Mouse (Mus musculus): ENCODE data around the gene Fibp. TPM values are rescaled to one million over a fixed set of nuclear protein-coding genes. Genes with fewer than 3 reads are reported as not detected.

Fibp gene
- polyA plus RNA-seq, 1 experiment from 2014 or later, result 99.4 TPM

DNA sequence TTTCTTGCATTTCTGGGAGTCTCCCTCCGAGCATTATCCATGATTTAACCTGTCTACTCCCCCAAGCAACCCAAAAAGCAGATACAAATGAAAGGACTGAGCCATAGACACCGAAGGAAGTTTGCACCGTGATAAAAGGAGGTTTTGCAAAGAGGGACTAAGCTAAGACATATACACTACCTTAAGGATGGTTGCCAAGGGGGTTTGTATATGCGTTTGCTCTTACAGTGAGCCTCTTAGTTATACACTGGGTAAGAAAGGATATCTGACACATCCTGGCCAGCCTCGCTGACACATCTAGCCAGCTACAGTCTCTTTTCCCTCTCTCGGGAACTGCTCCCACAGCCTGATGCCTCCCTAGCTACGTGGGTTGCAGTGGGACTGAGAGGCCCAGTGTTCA lies 26.5 kb upstream of the Fibp start:
- peak overlapping the region; percentile 79; the same call in 1 of the 2 replicates for H3K27ac ChIP-seq
- H3K4me3 ChIP-seq (replicated peaks), result peak overlapping the region; percentile 36; the same call in 1 of the 2 replicates
- H3K4me2 ChIP-seq, result peak overlapping the region; percentile 89
- WGBS, result 49% methylated on average over 7 of the region's 7 CpGs
- no peak overlapping the region for H3K9ac ChIP-seq
- H3K4me1 ChIP-seq, result peaks cover 19% of the 10 kb centered on the region
- H3K36me3 ChIP-seq, result no peaks in the 10 kb centered on the region
- H3K27me3 ChIP-seq (replicated peaks), result no peaks in the 10 kb centered on the region
- no peak for ATAC-seq (ENCODE audit: insufficient read depth, low FRiP score, low read depth)
- H3K9me3 ChIP-seq, result no peaks in the 10 kb centered on the region

GRCm38 (mm10) chr19:5444371-5444908 lies 16.0 kb upstream of the Fibp start:
- Histone ChIP-seq H3K36me3 (no peaks in the 10 kb centered on the region), H3K27ac (no peak overlapping the region), H3K27me3 (replicated peaks) (peaks cover 25% of the 10 kb centered on the region; the same call in 1 of the 2 replicates), H3K9ac (no peak overlapping the region), H3K9me3 (no peaks in the 10 kb centered on the region), H3K4me3 (replicated peaks) (no peak overlapping the region), H3K4me1 (peaks cover 14% of the 10 kb centered on the region), H3K4me2 (no peak overlapping the region)
- 53% methylated on average over 9 of the region's 9 CpGs for WGBS
- ATAC-seq (ENCODE audit: insufficient read depth, low FRiP score, low read depth), result no peak

DNA sequence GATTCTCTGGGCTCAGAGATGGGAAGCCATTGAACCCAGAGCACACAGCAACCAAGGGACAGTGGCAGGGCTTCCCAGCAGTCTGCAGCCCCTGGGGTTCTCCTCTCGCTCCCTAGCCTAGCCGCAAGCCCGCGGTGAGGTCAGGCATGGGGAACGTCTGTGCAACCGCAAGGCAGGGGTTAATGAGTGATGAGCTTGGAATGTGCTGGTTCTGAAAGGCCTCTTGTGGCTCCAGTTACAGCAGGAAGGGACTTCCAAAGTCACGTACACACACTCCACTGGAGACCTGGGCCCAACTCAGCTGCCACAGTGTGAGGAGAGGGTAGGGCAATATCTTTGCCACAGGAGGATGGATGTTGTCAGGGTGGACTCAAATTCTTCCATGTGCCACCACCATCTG lies 15.5 kb upstream of the Fibp start:
- no peak for ATAC-seq (ENCODE audit: insufficient read depth, low FRiP score, low read depth)
- Histone ChIP-seq H3K9me3 (no peaks in the 10 kb centered on the region), H3K27ac (no peak overlapping the region), H3K4me2 (no peak overlapping the region), H3K4me1 (peaks cover 14% of the 10 kb centered on the region), H3K9ac (no peak overlapping the region), H3K4me3 (replicated peaks) (no peak overlapping the region), H3K27me3 (replicated peaks) (peaks cover 26% of the 10 kb centered on the region; the same call in 1 of the 2 replicates), H3K36me3 (no peaks in the 10 kb centered on the region)
- 21% methylated on average over 7 of the region's 7 CpGs for WGBS

DNA sequence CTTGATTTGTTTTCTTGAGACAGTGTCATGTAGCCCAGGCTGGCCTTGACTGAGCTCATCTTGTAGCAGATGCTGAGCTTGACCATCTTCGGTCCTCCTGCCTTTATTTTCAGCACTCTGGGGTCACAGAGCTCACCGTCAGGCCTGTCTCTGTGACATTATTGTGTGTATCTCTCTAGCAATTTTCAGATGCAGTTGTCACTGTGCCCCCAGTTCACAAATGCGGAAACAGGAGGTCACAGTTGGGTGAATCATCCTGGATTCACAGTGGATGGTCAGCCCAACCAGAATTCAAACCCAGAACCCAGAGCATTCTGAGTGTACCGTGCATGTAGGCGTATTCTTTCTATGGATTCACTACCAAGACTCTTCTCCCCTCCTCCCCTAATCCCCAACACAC lies 14.7 kb upstream of the Fibp start:
- WGBS, result 91% methylated on average over 5 of the region's 5 CpGs
- Histone ChIP-seq H3K4me3 (replicated peaks) (no peak overlapping the region), H3K36me3 (no peaks in the 10 kb centered on the region), H3K4me1 (peaks cover 14% of the 10 kb centered on the region), H3K9ac (no peak overlapping the region), H3K27me3 (replicated peaks) (peaks cover 26% of the 10 kb centered on the region; the same call in 1 of the 2 replicates), H3K4me2 (no peak overlapping the region), H3K9me3 (no peaks in the 10 kb centered on the region), H3K27ac (no peak overlapping the region)
- ATAC-seq (ENCODE audit: insufficient read depth, low FRiP score, low read depth), result no peak

DNA sequence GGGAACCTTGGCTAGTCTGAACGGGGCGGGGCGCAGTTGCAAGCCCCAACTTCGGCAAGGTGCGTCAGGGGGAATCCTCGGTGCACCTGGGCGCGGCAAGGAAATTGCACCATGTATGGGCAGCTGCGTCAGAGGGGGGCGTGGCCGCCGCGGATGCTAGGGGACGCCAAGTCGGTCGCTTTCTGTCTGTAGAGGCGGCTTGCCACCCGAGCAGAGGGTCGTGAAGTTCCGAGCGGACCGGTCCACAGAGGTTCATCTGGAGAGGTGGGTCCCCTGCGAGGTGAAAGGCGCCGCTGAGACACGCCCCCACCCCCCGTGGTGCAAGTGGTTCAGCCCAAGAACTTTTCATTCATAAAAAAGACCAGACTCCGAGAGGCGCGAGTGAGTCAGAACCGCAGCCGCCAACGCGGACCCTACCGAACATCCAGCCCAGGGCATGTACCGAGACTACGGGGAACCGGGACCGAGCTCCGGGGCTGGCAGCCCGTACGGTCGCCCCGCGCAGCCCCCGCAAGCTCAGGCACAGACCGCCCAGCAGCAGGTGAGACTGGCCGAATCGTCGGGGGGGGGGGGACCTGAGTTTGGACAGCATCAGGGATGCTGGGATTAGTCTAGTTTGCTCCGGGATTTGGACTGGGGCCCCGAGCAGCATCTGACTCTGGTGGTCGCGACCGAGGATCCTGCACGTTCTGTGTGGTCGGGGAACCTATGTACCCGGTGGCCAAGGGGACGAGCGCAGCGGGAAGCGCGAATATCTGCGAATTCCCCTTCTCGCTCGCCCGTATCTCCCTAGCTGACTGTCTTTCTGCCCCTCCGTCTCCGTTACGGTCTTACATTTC lies 12.7 kb upstream of the Fibp start, which contains the start of gene Fosl1:
TSS of gene Fosl1 (plus strand) at position 33 of the 839 bp plus-strand sequence.
- Histone ChIP-seq H3K4me1 (peaks cover 14% of the 10 kb centered on the region), H3K27me3 (replicated peaks) (peaks cover 26% of the 10 kb centered on the region; the same call in 1 of the 2 replicates), H3K4me3 (replicated peaks) (peak within 1 kb of the TSS; percentile 58), H3K9me3 (no peaks in the 10 kb centered on the region), H3K36me3 (no peaks in the 10 kb centered on the region), H3K27ac (no peak within 1 kb of the TSS), H3K9ac (no peak within 1 kb of the TSS; the same call in 1 of the 2 replicates), H3K4me2 (peak within 1 kb of the TSS; percentile 98)
- peak; percentile 44 for ATAC-seq (ENCODE audit: insufficient read depth, low FRiP score, low read depth)
- 1% methylated on average over 70 of the region's 70 CpGs for WGBS

DNA sequence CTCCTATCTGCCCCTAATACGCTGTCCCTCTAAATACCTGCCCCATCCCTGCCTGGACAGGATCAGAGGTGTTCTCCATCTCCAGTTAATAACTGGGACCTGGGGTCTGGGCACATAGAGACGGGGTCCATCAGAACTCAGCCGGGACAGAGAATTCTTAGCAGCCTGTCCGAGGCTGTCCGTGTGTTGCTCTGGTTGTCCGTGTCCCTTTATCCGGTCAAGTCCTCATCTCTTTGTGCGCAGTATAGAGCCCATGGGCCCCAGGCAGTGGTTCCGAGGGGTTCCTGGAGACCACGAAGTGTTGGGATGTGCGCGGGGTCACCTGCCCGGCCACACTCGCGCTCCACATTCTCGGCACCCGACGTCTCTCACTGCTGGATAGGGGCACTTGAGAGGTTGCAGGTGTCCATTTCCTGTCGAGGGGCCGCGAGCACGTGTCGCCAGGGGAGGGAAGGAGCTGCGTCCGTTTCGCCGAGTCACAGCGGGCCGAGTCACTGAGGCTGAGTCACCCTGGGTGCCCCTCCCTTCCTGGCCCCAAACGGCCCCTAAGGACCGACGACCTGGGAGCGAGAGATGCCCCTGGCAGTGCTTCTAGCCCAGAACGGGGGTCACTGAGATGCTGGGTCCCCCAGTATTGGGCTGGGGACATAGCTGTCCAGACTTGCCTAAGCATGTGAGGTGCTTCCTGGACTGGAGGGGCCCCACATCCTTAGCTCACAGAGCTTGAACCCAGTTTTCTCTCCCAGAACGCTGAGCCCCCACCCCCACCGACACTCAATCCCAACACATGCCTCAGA lies 11.9 kb upstream of the Fibp start:
- Histone ChIP-seq H3K9me3 (no peaks in the 10 kb centered on the region), H3K36me3 (no peaks in the 10 kb centered on the region), H3K9ac (no peak overlapping the region; the same call in 1 of the 2 replicates), H3K4me2 (peak overlapping the region; percentile 98), H3K27ac (no peak overlapping the region), H3K27me3 (replicated peaks) (peaks cover 26% of the 10 kb centered on the region; the same call in 1 of the 2 replicates), H3K4me1 (peaks cover 14% of the 10 kb centered on the region), H3K4me3 (replicated peaks) (peak overlapping the region; percentile 58)
- 5% methylated on average over 36 of the region's 36 CpGs for WGBS
- no peak for ATAC-seq (ENCODE audit: insufficient read depth, low FRiP score, low read depth)

DNA sequence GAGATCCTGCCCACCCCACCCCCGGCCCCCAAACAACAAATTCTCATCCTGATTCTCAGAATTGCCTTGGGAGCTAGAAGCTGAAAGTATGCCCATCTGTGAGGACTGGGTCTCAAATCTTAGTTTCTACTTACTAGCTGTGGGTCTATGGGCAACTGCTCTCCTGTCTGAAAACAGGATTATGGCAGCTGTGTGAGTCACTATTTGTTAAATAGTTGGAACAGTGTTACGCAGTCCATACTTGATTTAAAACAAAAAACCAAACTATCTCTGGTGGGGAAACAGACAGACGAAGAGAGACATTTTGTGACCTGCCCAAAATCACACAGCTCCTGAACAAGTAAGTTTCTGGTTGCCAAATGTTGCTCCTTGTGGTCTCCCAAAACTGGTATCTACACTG lies 10.7 kb upstream of the Fibp start:
- Histone ChIP-seq H3K9me3 (no peaks in the 10 kb centered on the region), H3K27ac (no peak overlapping the region), H3K36me3 (no peaks in the 10 kb centered on the region), H3K27me3 (replicated peaks) (peaks cover 26% of the 10 kb centered on the region; the same call in 1 of the 2 replicates), H3K4me1 (peaks cover 14% of the 10 kb centered on the region), H3K4me2 (no peak overlapping the region), H3K4me3 (replicated peaks) (no peak overlapping the region), H3K9ac (no peak overlapping the region)
- no peak for ATAC-seq (ENCODE audit: insufficient read depth, low FRiP score, low read depth)
- 79% methylated on average over 3 of the region's 3 CpGs for WGBS

DNA sequence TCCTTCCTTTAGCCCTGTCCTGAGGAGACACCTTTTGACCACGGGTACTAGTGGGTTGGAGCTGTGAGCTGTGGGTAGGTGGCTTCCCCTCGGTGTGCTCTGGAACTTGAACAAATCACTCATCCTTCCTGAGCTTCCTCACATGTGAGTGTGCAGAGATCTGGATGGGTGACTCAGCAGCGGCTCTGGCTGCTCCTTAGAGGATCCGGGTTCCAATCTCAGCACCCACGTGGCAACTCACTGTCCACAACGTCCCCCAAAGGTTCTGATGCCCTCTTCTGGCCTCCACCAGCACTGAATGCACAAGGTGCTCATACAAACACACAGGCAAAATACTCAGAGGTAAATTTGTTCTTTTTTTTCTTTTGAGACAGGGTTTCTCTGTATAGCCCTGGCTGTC lies 8.6 kb upstream of the Fibp start:
- H3K36me3 ChIP-seq, result no peaks in the 10 kb centered on the region
- H3K4me3 ChIP-seq (replicated peaks), result no peak overlapping the region
- no peak for ATAC-seq (ENCODE audit: insufficient read depth, low FRiP score, low read depth)
- H3K9ac ChIP-seq, result no peak overlapping the region
- peaks cover 22% of the 10 kb centered on the region; the same call in 1 of the 2 replicates for H3K27me3 ChIP-seq (replicated peaks)
- H3K4me2 ChIP-seq, result no peak overlapping the region
- peaks cover 28% of the 10 kb centered on the region for H3K4me1 ChIP-seq
- WGBS, result 73% methylated on average over 6 of the region's 6 CpGs
- no peaks in the 10 kb centered on the region for H3K9me3 ChIP-seq
- no peak overlapping the region for H3K27ac ChIP-seq

DNA sequence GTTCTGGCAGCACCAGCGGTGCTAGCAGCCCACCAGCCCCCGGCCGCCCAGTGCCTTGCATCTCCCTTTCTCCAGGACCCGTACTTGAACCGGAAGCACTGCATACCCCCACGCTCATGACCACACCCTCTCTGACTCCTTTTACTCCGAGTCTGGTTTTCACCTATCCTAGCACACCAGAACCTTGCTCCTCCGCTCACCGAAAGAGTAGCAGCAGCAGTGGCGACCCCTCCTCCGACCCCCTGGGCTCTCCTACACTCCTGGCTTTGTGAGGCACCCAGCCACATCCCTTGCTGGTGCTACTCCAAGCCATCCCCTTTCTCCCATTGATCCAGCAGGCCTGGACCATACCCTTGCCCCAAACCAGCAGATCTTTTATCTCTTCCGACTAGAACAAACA lies 5.4 kb upstream of the Fibp start:
- no peaks in the 10 kb centered on the region for H3K36me3 ChIP-seq
- peak overlapping the region; percentile 75 for H3K4me3 ChIP-seq (replicated peaks)
- no peak overlapping the region for H3K27ac ChIP-seq
- WGBS, result 74% methylated on average over 12 of the region's 12 CpGs
- H3K4me2 ChIP-seq, result peak overlapping the region; percentile 91
- H3K9ac ChIP-seq, result no peak overlapping the region
- peaks cover 23% of the 10 kb centered on the region for H3K4me1 ChIP-seq
- no peak for ATAC-seq (ENCODE audit: insufficient read depth, low FRiP score, low read depth)
- H3K27me3 ChIP-seq (replicated peaks), result no peaks in the 10 kb centered on the region
- no peaks in the 10 kb centered on the region for H3K9me3 ChIP-seq

- no peak overlapping the region for H3K9ac ChIP-seq
- no peaks in the 10 kb centered on the region for H3K27me3 ChIP-seq (replicated peaks)
- ATAC-seq (ENCODE audit: insufficient read depth, low FRiP score, low read depth), result no peak
- no peak overlapping the region for H3K27ac ChIP-seq
- no peaks in the 10 kb centered on the region for H3K36me3 ChIP-seq
- H3K4me1 ChIP-seq, result peaks cover 23% of the 10 kb centered on the region
- WGBS, result 50% methylated on average over 8 of the region's 8 CpGs
- no peaks in the 10 kb centered on the region for H3K9me3 ChIP-seq
- H3K4me3 ChIP-seq (replicated peaks), result peak overlapping the region; percentile 75
- peak overlapping the region; percentile 91 for H3K4me2 ChIP-seq
These were observed 4.8 kb upstream of the Fibp start for GRCm38 (mm10) chr19:5455568-5455967.

DNA sequence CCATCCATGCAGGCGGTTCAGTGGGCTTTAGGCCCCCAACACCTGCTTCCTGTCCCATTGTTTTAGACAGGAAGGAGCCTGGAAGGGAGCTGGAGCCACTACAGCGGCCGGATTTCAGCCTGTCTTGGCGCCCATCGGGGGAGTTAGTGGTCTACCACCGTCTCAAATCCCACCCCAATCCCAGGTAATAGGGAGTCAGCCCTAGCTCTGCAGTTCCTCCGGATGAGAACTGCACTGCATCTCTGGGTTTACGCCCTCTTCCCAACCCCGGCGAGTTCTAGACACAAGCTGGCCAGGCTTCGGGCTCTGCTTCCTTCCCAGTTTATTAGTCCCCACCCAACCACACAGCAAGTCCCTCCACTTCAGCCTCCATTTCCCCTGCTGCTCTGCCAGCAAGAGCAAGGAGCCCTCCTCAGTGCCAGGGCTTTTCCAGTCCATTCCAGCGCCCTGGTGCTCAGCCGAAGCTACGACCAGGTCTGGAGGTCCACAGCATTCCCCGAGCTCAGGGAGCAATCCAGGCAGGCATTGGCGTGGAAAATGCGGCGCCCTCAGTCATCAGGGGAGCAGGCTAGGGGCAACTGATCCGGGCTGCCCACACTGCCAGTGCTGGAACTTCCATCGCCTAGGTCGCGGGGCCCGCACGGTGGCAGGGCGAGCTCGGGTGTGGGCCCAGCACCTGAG lies 4.0 kb upstream of the Fibp start:
- Histone ChIP-seq H3K9me3 (no peaks in the 10 kb centered on the region), H3K9ac (peak overlapping the region; percentile 63), H3K4me1 (peaks cover 29% of the 10 kb centered on the region), H3K27me3 (replicated peaks) (no peaks in the 10 kb centered on the region), H3K4me2 (peak overlapping the region; percentile 91), H3K36me3 (no peaks in the 10 kb centered on the region), H3K27ac (peak overlapping the region; percentile 93), H3K4me3 (replicated peaks) (peak overlapping the region; percentile 75)
- ATAC-seq (ENCODE audit: insufficient read depth, low FRiP score, low read depth), result peak; percentile 11; the same call in 1 of the 2 replicates
- 3% methylated on average over 26 of the region's 26 CpGs for WGBS

Measured in stomach, embryonic 15.5 days (tissue).